Mouse (Mus musculus): ENCODE results near the gene 1810010H24Rik.
"Not testable (repeated sequence)": the region's sequence is repeated elsewhere in the genome, so short reads cannot be mapped to it uniquely, and the experiment has no call there.

Gene 1810010H24Rik

GRCm38 (mm10) chr11:107025411-107026321 is at the start of gene 1810010H24Rik:
Gene 1810010H24Rik, plus strand, starts transcription at chr11:107025681.
- DNase-seq (ENCODE audit: low spot score in 2 of 2): peak in 1 of 2 experiments; percentile 69

- DNase-seq (ENCODE audit: low spot score in 2 of 2): no peak
Measured at GRCm38 (mm10) chr11:106976194-106976593, 49.3 kb upstream of the 1810010H24Rik start.

- DNase-seq (ENCODE audit: low spot score in 2 of 2): peak in 1 of 2 experiments; percentile 27
Measured at GRCm38 (mm10) chr11:106980455-106980854, 45.0 kb upstream of the 1810010H24Rik start.

GRCm38 (mm10) chr11:106981787-106982186 is 43.7 kb upstream of the 1810010H24Rik start:
- no peak for DNase-seq (ENCODE audit: low spot score in 2 of 2)

GRCm38 (mm10) chr11:106982351-106982750 is 43.1 kb upstream of the 1810010H24Rik start:
- DNase-seq (ENCODE audit: low spot score in 2 of 2): no peak

GRCm38 (mm10) chr11:106985979-106986604 is 39.4 kb upstream of the 1810010H24Rik start:
- not testable (repeated sequence) for DNase-seq (ENCODE audit: low spot score in 2 of 2)

GRCm38 (mm10) chr11:106987384-106987783 is 38.1 kb upstream of the 1810010H24Rik start:
- no peak for DNase-seq (ENCODE audit: low spot score in 2 of 2)

- DNase-seq (ENCODE audit: low spot score in 2 of 2): no peak
Measured at GRCm38 (mm10) chr11:106994246-106995085, 31.0 kb upstream of the 1810010H24Rik start.

- DNase-seq (ENCODE audit: low spot score in 2 of 2): not testable (repeated sequence)
Measured at GRCm38 (mm10) chr11:106996492-106996891, 29.0 kb upstream of the 1810010H24Rik start.

GRCm38 (mm10) chr11:106997976-106998375 is 27.5 kb upstream of the 1810010H24Rik start:
- DNase-seq (ENCODE audit: low spot score in 2 of 2): peak in 1 of 2 experiments; percentile 38

GRCm38 (mm10) chr11:106998651-106999150 is 26.8 kb upstream of the 1810010H24Rik start:
- peak; percentile 27 to 85 for DNase-seq (ENCODE audit: low spot score in 2 of 2)

GRCm38 (mm10) chr11:106999151-106999948 is 26.1 kb upstream of the 1810010H24Rik start, which contains the start of gene Kpna2:
Gene Kpna2, minus strand, starts transcription at chr11:106999541.
- DNase-seq (ENCODE audit: low spot score in 2 of 2): peak; percentile 90 to 95

- no peak for DNase-seq (ENCODE audit: low spot score in 2 of 2)
Measured at GRCm38 (mm10) chr11:106999949-107000513, 25.4 kb upstream of the 1810010H24Rik start.

GRCm38 (mm10) chr11:107001760-107002675 is 23.5 kb upstream of the 1810010H24Rik start:
- no peak for DNase-seq (ENCODE audit: low spot score in 2 of 2)

- DNase-seq (ENCODE audit: low spot score in 2 of 2): no peak
Measured at GRCm38 (mm10) chr11:107005538-107005937, 19.9 kb upstream of the 1810010H24Rik start.

GRCm38 (mm10) chr11:107010447-107010846 is 15.0 kb upstream of the 1810010H24Rik start:
- no peak for DNase-seq (ENCODE audit: low spot score in 2 of 2)

GRCm38 (mm10) chr11:107011171-107011570 is 14.3 kb upstream of the 1810010H24Rik start:
- no peak for DNase-seq (ENCODE audit: low spot score in 2 of 2)

- DNase-seq (ENCODE audit: low spot score in 2 of 2): no peak
Measured at GRCm38 (mm10) chr11:107011669-107012323, 13.7 kb upstream of the 1810010H24Rik start.
